Mouse (Mus musculus): Measurements from ENCODE around the gene Tbc1d20. TPM values are rescaled to one million over a fixed set of nuclear protein-coding genes. Genes with fewer than 3 reads are reported as not detected.
"Not testable (repeated sequence)": the region's sequence is repeated elsewhere in the genome, so short reads cannot be mapped to it uniquely, and the experiment has no call there.

The Tbc1d20 gene
- polyA plus RNA-seq, 1 experiment from 2014 or later, result 32.0 TPM

- Histone ChIP-seq H3K4me3 (no peak overlapping the region), H3K4me1 (peaks cover 23% of the 10 kb centered on the region), H3K27me3 (replicated peaks; ENCODE audit: low read depth, poor library complexity, severe bottlenecking) (peaks cover 33% of the 10 kb centered on the region), H3K9me3 (no peaks in the 10 kb centered on the region), H3K36me3 (replicated peaks) (no peaks in the 10 kb centered on the region), H3K27ac (replicated peaks) (no peak overlapping the region)
- 46% methylated on average over 6 of the region's 6 CpGs for WGBS
- DNase-seq (ENCODE audit: low spot score), result no peak
Observed at GRCm38 (mm10) chr2:152345393-152345792, 51.8 kb downstream of the Tbc1d20 start.

GRCm38 (mm10) chr2:152346776-152347465 is 53.3 kb downstream of the Tbc1d20 start:
- no peaks in the 10 kb centered on the region for H3K9me3 ChIP-seq
- H3K4me3 ChIP-seq, result no peak overlapping the region
- H3K27me3 ChIP-seq (replicated peaks; ENCODE audit: low read depth, poor library complexity, severe bottlenecking), result peaks cover 31% of the 10 kb centered on the region
- peaks cover 23% of the 10 kb centered on the region for H3K4me1 ChIP-seq
- no peak overlapping the region for H3K27ac ChIP-seq (replicated peaks)
- DNase-seq (ENCODE audit: low spot score), result no peak
- WGBS, result 34% methylated on average over 9 of the region's 9 CpGs
- H3K36me3 ChIP-seq (replicated peaks), result no peaks in the 10 kb centered on the region

- WGBS, result 75% methylated on average over 2 of the region's 2 CpGs
- Histone ChIP-seq H3K9me3 (no peaks in the 10 kb centered on the region), H3K4me1 (peaks cover 23% of the 10 kb centered on the region), H3K4me3 (no peak overlapping the region), H3K27ac (replicated peaks) (no peak overlapping the region), H3K27me3 (replicated peaks; ENCODE audit: low read depth, poor library complexity, severe bottlenecking) (peaks cover 23% of the 10 kb centered on the region), H3K36me3 (replicated peaks) (no peaks in the 10 kb centered on the region)
- DNase-seq (ENCODE audit: low spot score), result no peak
Observed at GRCm38 (mm10) chr2:152347722-152348121, 54.1 kb downstream of the Tbc1d20 start.

- DNase-seq (ENCODE audit: low spot score), result no peak
- peaks cover 8% of the 10 kb centered on the region for H3K4me1 ChIP-seq
- no peaks in the 10 kb centered on the region for H3K9me3 ChIP-seq
- no peaks in the 10 kb centered on the region for H3K36me3 ChIP-seq (replicated peaks)
- H3K4me3 ChIP-seq, result no peak overlapping the region
- WGBS, result 81% methylated on average over 6 of the region's 6 CpGs
- no peak overlapping the region for H3K27ac ChIP-seq (replicated peaks)
- peaks cover 16% of the 10 kb centered on the region for H3K27me3 ChIP-seq (replicated peaks; ENCODE audit: low read depth, poor library complexity, severe bottlenecking)
Observed at GRCm38 (mm10) chr2:152349205-152349604, 55.6 kb downstream of the Tbc1d20 start.

- no peak overlapping the region for H3K27ac ChIP-seq (replicated peaks)
- no peaks in the 10 kb centered on the region for H3K9me3 ChIP-seq
- H3K4me1 ChIP-seq, result peaks cover 5% of the 10 kb centered on the region; the same call in 1 of the 2 replicates
- peaks cover 8% of the 10 kb centered on the region for H3K27me3 ChIP-seq (replicated peaks; ENCODE audit: low read depth, poor library complexity, severe bottlenecking)
- WGBS, result 88% methylated on average over 8 of the region's 8 CpGs
- no peaks in the 10 kb centered on the region for H3K36me3 ChIP-seq (replicated peaks)
- no peak overlapping the region for H3K4me3 ChIP-seq
- no peak for DNase-seq (ENCODE audit: low spot score)
Observed at GRCm38 (mm10) chr2:152349842-152350540, 56.4 kb downstream of the Tbc1d20 start.

GRCm38 (mm10) chr2:152357254-152357653 is 63.6 kb downstream of the Tbc1d20 start:
- Histone ChIP-seq H3K4me3 (no peak overlapping the region), H3K4me1 (peaks cover 7% of the 10 kb centered on the region; the same call in 1 of the 2 replicates), H3K27me3 (replicated peaks; ENCODE audit: low read depth, poor library complexity, severe bottlenecking) (no peaks in the 10 kb centered on the region), H3K36me3 (replicated peaks) (no peaks in the 10 kb centered on the region), H3K27ac (replicated peaks) (no peak overlapping the region), H3K9me3 (no peaks in the 10 kb centered on the region)
- no peak for DNase-seq (ENCODE audit: low spot score)
- WGBS, result 90% methylated on average over 3 of the region's 3 CpGs

- 72% methylated on average over 5 of the region's 5 CpGs for whole genome bisulfite sequencing
Observed at GRCm38 (mm10) chr2:152358977-152359376, 65.3 kb downstream of the Tbc1d20 start.

GRCm38 (mm10) chr2:152359616-152360015 is 66.0 kb downstream of the Tbc1d20 start:
- Histone ChIP-seq H3K9me3 (no peaks in the 10 kb centered on the region), H3K4me3 (no peak overlapping the region), H3K27ac (replicated peaks) (no peak overlapping the region), H3K36me3 (replicated peaks) (no peaks in the 10 kb centered on the region), H3K4me1 (peaks cover 14% of the 10 kb centered on the region), H3K27me3 (replicated peaks; ENCODE audit: low read depth, poor library complexity, severe bottlenecking) (no peaks in the 10 kb centered on the region)
- WGBS, result 79% methylated on average over 5 of the region's 5 CpGs
- no peak for DNase-seq (ENCODE audit: low spot score)

More at GRCm38 (mm10) chr2:152358977-152359376, 65.3 kb downstream of the Tbc1d20 start:
- not testable (repeated sequence) for H3K9me3 ChIP-seq; DNase-seq (ENCODE audit: low spot score); H3K4me3 ChIP-seq; H3K27me3 ChIP-seq (replicated peaks; ENCODE audit: low read depth, poor library complexity, severe bottlenecking); H3K27ac ChIP-seq (replicated peaks); H3K36me3 ChIP-seq (replicated peaks)
- peaks cover 14% of the 10 kb centered on the region for H3K4me1 ChIP-seq

GRCm38 (mm10) chr2:152360271-152360775 is 66.7 kb downstream of the Tbc1d20 start:
- Histone ChIP-seq H3K27ac (replicated peaks) (no peak overlapping the region), H3K36me3 (replicated peaks) (no peaks in the 10 kb centered on the region), H3K27me3 (replicated peaks; ENCODE audit: low read depth, poor library complexity, severe bottlenecking) (no peaks in the 10 kb centered on the region), H3K4me3 (no peak overlapping the region), H3K9me3 (no peaks in the 10 kb centered on the region), H3K4me1 (peaks cover 14% of the 10 kb centered on the region)
- no peak for DNase-seq (ENCODE audit: low spot score)
- 65% methylated on average over 7 of the region's 7 CpGs for WGBS

GRCm38 (mm10) chr2:152361193-152361592 is 67.6 kb downstream of the Tbc1d20 start:
- WGBS, result 90% methylated on average over 8 of the region's 8 CpGs
- no peak overlapping the region for H3K27ac ChIP-seq (replicated peaks)
- no peaks in the 10 kb centered on the region for H3K36me3 ChIP-seq (replicated peaks)
- H3K9me3 ChIP-seq, result no peaks in the 10 kb centered on the region
- DNase-seq (ENCODE audit: low spot score), result no peak
- H3K27me3 ChIP-seq (replicated peaks; ENCODE audit: low read depth, poor library complexity, severe bottlenecking), result no peaks in the 10 kb centered on the region
- no peak overlapping the region for H3K4me3 ChIP-seq
- H3K4me1 ChIP-seq, result peaks cover 14% of the 10 kb centered on the region
